Mouse (Mus musculus): ENCODE measurements around the gene Gm20671. TPM values are rescaled to one million over a fixed set of nuclear protein-coding genes. Genes with fewer than 3 reads are reported as not detected.
"Not testable (repeated sequence)": the region's sequence is repeated elsewhere in the genome, so short reads cannot be mapped to it uniquely, and the experiment has no call there.

Gene Gm20671
- polyA plus RNA-seq, 1 experiment from 2014 or later, result not detected

GRCm38 (mm10) chr5:32747650-32748375, 79.1 kb downstream of the Gm20671 start:
- 59% methylated on average over 6 of the region's 6 CpGs for WGBS
- no peaks in the 10 kb centered on the region for H3K27me3 ChIP-seq (ENCODE audit: control insufficient read depth, insufficient read depth, low read depth, low read length)
- no peak for ATAC-seq (ENCODE audit: low read depth)
- H3K4me1 ChIP-seq (replicated peaks; ENCODE audit: control insufficient read depth, insufficient read depth, low read length), result peaks cover 12% of the 10 kb centered on the region
- no peak overlapping the region for H3K4me2 ChIP-seq (ENCODE audit: low read depth, low read length)
- no peak overlapping the region for H3K9ac ChIP-seq (ENCODE audit: low read length)
- no peaks in the 10 kb centered on the region for H3K9me3 ChIP-seq (ENCODE audit: control insufficient read depth, low read length)
- H3K36me3 ChIP-seq (ENCODE audit: control insufficient read depth, insufficient read depth, low read length), result no peaks in the 10 kb centered on the region
- H3K4me3 ChIP-seq (ENCODE audit: low read length), result no peak overlapping the region
- no peak overlapping the region for H3K27ac ChIP-seq (ENCODE audit: low read length)

GRCm38 (mm10) chr5:32745705-32746655, 80.9 kb downstream of the Gm20671 start:
- Histone ChIP-seq H3K27ac (ENCODE audit: low read length) (peak overlapping the region; percentile 91), H3K27me3 (ENCODE audit: control insufficient read depth, insufficient read depth, low read depth, low read length) (no peaks in the 10 kb centered on the region), H3K4me1 (replicated peaks; ENCODE audit: control insufficient read depth, insufficient read depth, low read length) (peaks cover 12% of the 10 kb centered on the region), H3K9me3 (ENCODE audit: control insufficient read depth, low read length) (no peaks in the 10 kb centered on the region), H3K36me3 (ENCODE audit: control insufficient read depth, insufficient read depth, low read length) (no peaks in the 10 kb centered on the region), H3K9ac (ENCODE audit: low read length) (peak overlapping the region; percentile 70), H3K4me2 (ENCODE audit: low read depth, low read length) (peak overlapping the region; percentile 56), H3K4me3 (ENCODE audit: low read length) (peak overlapping the region; percentile 58)
- 7% methylated on average over 7 of the region's 10 CpGs for WGBS
- peak; percentile 95 for ATAC-seq (ENCODE audit: low read depth)

- ATAC-seq (ENCODE audit: low read depth), result no peak
- H3K9ac ChIP-seq (ENCODE audit: low read length), result no peak overlapping the region
- no peak overlapping the region for H3K4me2 ChIP-seq (ENCODE audit: low read depth, low read length)
- no peaks in the 10 kb centered on the region for H3K36me3 ChIP-seq (ENCODE audit: control insufficient read depth, insufficient read depth, low read length)
- 51% methylated on average over 9 of the region's 9 CpGs for WGBS
- H3K4me1 ChIP-seq (replicated peaks; ENCODE audit: control insufficient read depth, insufficient read depth, low read length), result peaks cover 12% of the 10 kb centered on the region
- H3K27ac ChIP-seq (ENCODE audit: low read length), result no peak overlapping the region
- no peak overlapping the region for H3K4me3 ChIP-seq (ENCODE audit: low read length)
- H3K9me3 ChIP-seq (ENCODE audit: control insufficient read depth, low read length), result no peaks in the 10 kb centered on the region
- no peaks in the 10 kb centered on the region for H3K27me3 ChIP-seq (ENCODE audit: control insufficient read depth, insufficient read depth, low read depth, low read length)
These were observed 84.8 kb downstream of the Gm20671 start for GRCm38 (mm10) chr5:32742149-32742548.

- H3K27me3 ChIP-seq (ENCODE audit: control insufficient read depth, insufficient read depth, low read depth, low read length); H3K9ac ChIP-seq (ENCODE audit: low read length); H3K4me2 ChIP-seq (ENCODE audit: low read depth, low read length); H3K36me3 ChIP-seq (ENCODE audit: control insufficient read depth, insufficient read depth, low read length); ATAC-seq (ENCODE audit: low read depth); H3K9me3 ChIP-seq (ENCODE audit: control insufficient read depth, low read length); H3K4me3 ChIP-seq (ENCODE audit: low read length); H3K27ac ChIP-seq (ENCODE audit: low read length): not testable (repeated sequence)
- WGBS, result 69% methylated on average over 4 of the region's 4 CpGs
- peaks cover 10% of the 10 kb centered on the region for H3K4me1 ChIP-seq (replicated peaks; ENCODE audit: control insufficient read depth, insufficient read depth, low read length)
These were observed 85.5 kb downstream of the Gm20671 start for GRCm38 (mm10) chr5:32741377-32741776.

GRCm38 (mm10) chr5:32740850-32741249, 86.1 kb downstream of the Gm20671 start:
- H3K27ac ChIP-seq (ENCODE audit: low read length); H3K27me3 ChIP-seq (ENCODE audit: control insufficient read depth, insufficient read depth, low read depth, low read length); H3K36me3 ChIP-seq (ENCODE audit: control insufficient read depth, insufficient read depth, low read length); H3K4me1 ChIP-seq (replicated peaks; ENCODE audit: control insufficient read depth, insufficient read depth, low read length); H3K4me3 ChIP-seq (ENCODE audit: low read length); H3K9ac ChIP-seq (ENCODE audit: low read length); ATAC-seq (ENCODE audit: low read depth); H3K4me2 ChIP-seq (ENCODE audit: low read depth, low read length); H3K9me3 ChIP-seq (ENCODE audit: control insufficient read depth, low read length): not testable (repeated sequence)
- 81% methylated on average over 8 of the region's 8 CpGs for WGBS

GRCm38 (mm10) chr5:32740138-32740537, 86.8 kb downstream of the Gm20671 start:
- no peaks in the 10 kb centered on the region for H3K27me3 ChIP-seq (ENCODE audit: control insufficient read depth, insufficient read depth, low read depth, low read length)
- no peak overlapping the region for H3K27ac ChIP-seq (ENCODE audit: low read length)
- H3K4me1 ChIP-seq (replicated peaks; ENCODE audit: control insufficient read depth, insufficient read depth, low read length), result peaks cover under 1% of the 10 kb centered on the region
- 92% methylated on average over 3 of the region's 3 CpGs for WGBS
- H3K4me3 ChIP-seq (ENCODE audit: low read length), result no peak overlapping the region
- no peak for ATAC-seq (ENCODE audit: low read depth)
- no peak overlapping the region for H3K4me2 ChIP-seq (ENCODE audit: low read depth, low read length)
- no peaks in the 10 kb centered on the region for H3K9me3 ChIP-seq (ENCODE audit: control insufficient read depth, low read length)
- no peak overlapping the region for H3K9ac ChIP-seq (ENCODE audit: low read length)
- H3K36me3 ChIP-seq (ENCODE audit: control insufficient read depth, insufficient read depth, low read length), result 0 out of 2 replicates have a peak, but pooled peaks cover 2% of the 10 kb centered on the region

- not testable (repeated sequence) for H3K27me3 ChIP-seq (ENCODE audit: control insufficient read depth, insufficient read depth, low read depth, low read length); H3K27ac ChIP-seq (ENCODE audit: low read length); H3K4me3 ChIP-seq (ENCODE audit: low read length); H3K4me2 ChIP-seq (ENCODE audit: low read depth, low read length); H3K9ac ChIP-seq (ENCODE audit: low read length); H3K4me1 ChIP-seq (replicated peaks; ENCODE audit: control insufficient read depth, insufficient read depth, low read length); H3K36me3 ChIP-seq (ENCODE audit: control insufficient read depth, insufficient read depth, low read length); H3K9me3 ChIP-seq (ENCODE audit: control insufficient read depth, low read length)
- WGBS, result 91% methylated on average over 3 of the region's 3 CpGs
- 0 out of 2 replicates have a peak, but pooled peaks have one; percentile 32 for ATAC-seq (ENCODE audit: low read depth)
These were observed 90.1 kb downstream of the Gm20671 start for GRCm38 (mm10) chr5:32736770-32737169.

- Histone ChIP-seq H3K27ac (ENCODE audit: low read length) (no peak overlapping the region), H3K9me3 (ENCODE audit: control insufficient read depth, low read length) (no peaks in the 10 kb centered on the region; the same call in 1 of the 2 replicates), H3K27me3 (ENCODE audit: control insufficient read depth, insufficient read depth, low read depth, low read length) (no peaks in the 10 kb centered on the region), H3K4me2 (ENCODE audit: low read depth, low read length) (no peak overlapping the region), H3K9ac (ENCODE audit: low read length) (no peak overlapping the region), H3K4me1 (replicated peaks; ENCODE audit: control insufficient read depth, insufficient read depth, low read length) (no peaks in the 10 kb centered on the region), H3K4me3 (ENCODE audit: low read length) (no peak overlapping the region), H3K36me3 (ENCODE audit: control insufficient read depth, insufficient read depth, low read length) (0 out of 2 replicates have a peak, but pooled peaks cover 4% of the 10 kb centered on the region)
- no peak for ATAC-seq (ENCODE audit: low read depth)
- whole genome bisulfite sequencing, result 85% methylated on average over 6 of the region's 6 CpGs
These were observed 91.1 kb downstream of the Gm20671 start for GRCm38 (mm10) chr5:32735779-32736178.

GRCm38 (mm10) chr5:32733892-32734291, 93.0 kb downstream of the Gm20671 start:
- ATAC-seq (ENCODE audit: low read depth), result peak; percentile 56; the same call in 1 of the 2 replicates

More at GRCm38 (mm10) chr5:32733892-32734291, 93.0 kb downstream of the Gm20671 start:
- H3K4me1 ChIP-seq (replicated peaks; ENCODE audit: control insufficient read depth, insufficient read depth, low read length); H3K9ac ChIP-seq (ENCODE audit: low read length); H3K36me3 ChIP-seq (ENCODE audit: control insufficient read depth, insufficient read depth, low read length); H3K9me3 ChIP-seq (ENCODE audit: control insufficient read depth, low read length); H3K27me3 ChIP-seq (ENCODE audit: control insufficient read depth, insufficient read depth, low read depth, low read length); H3K27ac ChIP-seq (ENCODE audit: low read length); H3K4me3 ChIP-seq (ENCODE audit: low read length); H3K4me2 ChIP-seq (ENCODE audit: low read depth, low read length): not testable (repeated sequence)
- WGBS, result 90% methylated on average over 6 of the region's 6 CpGs

All from lung, embryonic 16.5 days (tissue).